Mouse (Mus musculus) liver, embryonic 14.5 days (tissue): Measurements from ENCODE around the gene Chrnb1.

Experiments used
- CTCF ChIP-seq: IDR thresholded peaks from 2 replicates; pipeline ENCODE4 v1.5.1; 2016; ENCODE audit warnings: antibody characterized with exemption, low read depth, control low read depth
- EP300 ChIP-seq: IDR thresholded peaks from 2 replicates; pipeline ENCODE4 v1.6.1; 2016; ENCODE audit warnings: antibody characterized with exemption, low read depth

- no peak for TF ChIP-seq EP300
- no peak for TF ChIP-seq CTCF
Measured at GRCm38 (mm10) chr11:69799394-69800137, 3.8 kb upstream of the Chrnb1 start.
